Mouse (Mus musculus) kidney, postnatal 10 days (tissue): ENCODE measurements around the gene Aip.

Experiments used
- DNase-seq: peaks from one replicate; pipeline ENCODE4 v3.0.0; 2021; ENCODE audit warnings: mixed read lengths

Gene Aip

GRCm38 (mm10) chr19:4125741-4126696 lies at the start of gene Aip:
Gene Aip (minus strand): TSS chr19:4125858.
- DNase-seq = peak; percentile 99

- peak; percentile 15 for DNase-seq
Measured at GRCm38 (mm10) chr19:4172925-4173324, 47.3 kb upstream of the Aip start.

- DNase-seq = peak; percentile 17
Measured at GRCm38 (mm10) chr19:4171393-4172290, 46.0 kb upstream of the Aip start.

- no peak for DNase-seq
Measured at GRCm38 (mm10) chr19:4170723-4171392, 45.2 kb upstream of the Aip start.

- no peak for DNase-seq
Measured at GRCm38 (mm10) chr19:4169810-4170209, 44.2 kb upstream of the Aip start.

- DNase-seq = peak; percentile 100
Measured at GRCm38 (mm10) chr19:4169378-4169784, 43.7 kb upstream of the Aip start.

- no peak for DNase-seq
Measured at GRCm38 (mm10) chr19:4166678-4167476, 41.2 kb upstream of the Aip start.

GRCm38 (mm10) chr19:4164721-4165120 lies 39.1 kb upstream of the Aip start:
- no peak for DNase-seq

GRCm38 (mm10) chr19:4164100-4164499 lies 38.4 kb upstream of the Aip start:
- no peak for DNase-seq

- DNase-seq = no peak
Measured at GRCm38 (mm10) chr19:4163543-4163887, 37.9 kb upstream of the Aip start.

GRCm38 (mm10) chr19:4162646-4163542 lies 37.2 kb upstream of the Aip start, which contains the start of gene Rps6kb2:
Gene Rps6kb2 (minus strand): TSS chr19:4163354.
- peak; percentile 99 for DNase-seq

- no peak for DNase-seq
Measured at GRCm38 (mm10) chr19:4159049-4159448, 33.4 kb upstream of the Aip start.

GRCm38 (mm10) chr19:4156771-4157170 lies 31.1 kb upstream of the Aip start:
- DNase-seq = no peak

GRCm38 (mm10) chr19:4156073-4156579 lies 30.5 kb upstream of the Aip start:
- no peak for DNase-seq

- no peak for DNase-seq
Measured at GRCm38 (mm10) chr19:4155223-4156072, 29.8 kb upstream of the Aip start.

GRCm38 (mm10) chr19:4154437-4155222 lies 29.0 kb upstream of the Aip start:
- no peak for DNase-seq

- no peak for DNase-seq
Measured at GRCm38 (mm10) chr19:4153232-4153654, 27.6 kb upstream of the Aip start, which contains the start of gene Ptprcap. Gene Ptprcap (plus strand): TSS chr19:4153604.

- DNase-seq = no peak
Measured at GRCm38 (mm10) chr19:4152445-4153231, 27.0 kb upstream of the Aip start.
